Mouse (Mus musculus) kidney, postnatal 0 days (tissue): ENCODE measurements around the gene Per1. TPM values are rescaled to one million over a fixed set of nuclear protein-coding genes. Genes with fewer than 3 reads are reported as not detected.
A peak's percentile ranks its signal among the peaks of the same experiment; 100 is the strongest.

ENCODE experiments used
- ATAC-seq: fragments of 200-750 bp; cut with Nextera tagmentation; replicated peaks from 2 replicates; pipeline ENCODE4 v1.8.0; 2017; ENCODE audit warnings: low read depth, moderate number of reproducible peaks, moderate TSS enrichment, moderate library complexity; ENCODE audit not compliant: low FRiP score
- DNase-seq: peaks from one replicate; pipeline ENCODE4 v3.0.0-alpha.2; 2016; ENCODE audit warnings: low spot score
- H3K27ac ChIP-seq: fragments of 300-500 bp; sonication (generic); 2 replicates; pipeline ENCODE4 v1.5.1; 2014; ENCODE audit warnings: mild to moderate bottlenecking
- H3K27me3 ChIP-seq: fragments of 300-500 bp; sonication (generic); 2 replicates; pipeline ENCODE4 v1.6.1; 2014; ENCODE audit warnings: low read length, mixed read lengths; ENCODE audit not compliant: insufficient read depth
- H3K36me3 ChIP-seq: fragments of 300-500 bp; sonication (generic); 2 replicates; pipeline ENCODE4 v1.6.1; 2014; ENCODE audit warnings: low read length, mixed read lengths; ENCODE audit not compliant: insufficient read depth
- H3K4me1 ChIP-seq: fragments of 300-500 bp; sonication (generic); replicated peaks from 2 replicates; pipeline ENCODE4 v1.6.1; 2014; ENCODE audit warnings: antibody characterized with exemption, low read length, mixed read lengths; ENCODE audit not compliant: insufficient read depth
- H3K4me2 ChIP-seq: fragments of 300-500 bp; sonication (generic); 2 replicates; pipeline ENCODE4 v1.6.1; 2014; ENCODE audit warnings: mild to moderate bottlenecking, low read length, moderate library complexity, mixed read lengths
- H3K4me3 ChIP-seq: fragments of 300-500 bp; sonication (generic); replicated peaks from 2 replicates; pipeline ENCODE4 v1.5.1; 2014; ENCODE audit warnings: low read depth, low read length
- H3K9ac ChIP-seq: fragments of 300-500 bp; sonication (generic); 2 replicates; pipeline ENCODE4 v1.6.1; 2014; ENCODE audit warnings: low read depth, low read length
- H3K9me3 ChIP-seq: fragments of 300-500 bp; sonication (generic); replicated peaks from 2 replicates; pipeline ENCODE4 v1.6.1; 2016; ENCODE audit warnings: low read length, inconsistent platforms, mixed read lengths
- CTCF ChIP-seq: IDR thresholded peaks from 2 replicates; pipeline ENCODE4 v1.5.1; 2016; ENCODE audit warnings: antibody characterized with exemption, low read depth, mild to moderate bottlenecking, moderate library complexity
- WGBS: fragments of 180-500 bp; shearing (Covaris S2); extraction: QIAGEN DNeasy Blood & Tissue Kit; methylation state at CpG from one replicate; pipeline ENCODE4 v1.1.7; 2014; 5-methylcytosine and 5-hydroxymethylcytosine counted together
- polyA plus RNA-seq: library from polyadenylated mRNA; unstranded; fragments of >200 nt; fragmentation: Nextera tagmentation; extraction: Ambion mirVana; gene quantifications from 2 replicates; pipeline ENCODE4 v1.2.1, GENCODE M21; 2015

Per1 gene
- polyA plus RNA-seq, 1 experiment from 2014 or later: 9.9 TPM

DNA sequence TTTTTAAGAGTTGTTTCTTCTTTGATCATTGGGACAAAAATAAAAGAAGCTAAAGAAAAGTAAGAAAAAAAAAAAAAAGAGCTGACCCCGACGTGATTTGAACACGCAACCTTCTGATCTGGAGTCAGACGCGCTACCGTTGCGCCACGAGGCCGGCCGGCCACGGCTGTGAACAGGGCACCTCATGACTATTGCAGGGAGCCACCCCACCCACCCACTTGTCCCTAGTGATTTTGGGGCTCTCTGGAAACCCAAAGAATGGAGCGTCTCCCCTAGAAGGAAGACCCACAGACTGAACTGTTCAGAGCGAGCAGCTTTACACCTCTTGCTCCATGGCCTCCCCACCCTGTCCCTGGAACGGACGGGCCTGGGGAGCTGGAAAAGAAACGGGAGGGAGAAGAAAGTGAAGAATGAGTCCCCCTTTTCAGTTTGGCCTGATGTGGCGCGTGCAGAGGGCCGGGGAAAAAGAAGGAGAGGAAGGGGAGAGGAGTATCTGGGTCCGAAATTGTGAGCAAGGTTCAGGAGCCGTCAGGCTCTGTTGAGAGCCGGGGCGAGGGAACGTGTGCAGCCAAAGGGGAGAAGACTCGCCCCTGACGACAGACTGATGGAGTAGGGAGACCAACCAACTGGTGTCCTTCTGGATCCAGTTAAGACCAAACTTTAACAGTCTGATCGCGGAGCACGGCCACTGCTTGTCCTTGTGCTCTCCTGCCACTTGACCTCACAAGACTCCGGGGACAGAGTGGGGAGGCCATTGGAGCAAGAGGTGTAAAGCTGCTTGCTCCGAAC, 31.4 kb upstream of the Per1 start:
- peak overlapping the region; percentile 56 for H3K4me3 ChIP-seq
- no peaks in the 10 kb centered on the region for H3K36me3 ChIP-seq
- TF ChIP-seq CTCF: no peak
- H3K4me2 ChIP-seq: peak overlapping the region; percentile 58
- H3K27ac ChIP-seq: peak overlapping the region; percentile 92
- peak; percentile 76 for DNase-seq
- peaks cover 26% of the 10 kb centered on the region for H3K4me1 ChIP-seq
- no peaks in the 10 kb centered on the region for H3K9me3 ChIP-seq
- WGBS: 1% methylated on average over 31 of the region's 31 CpGs
- no peaks in the 10 kb centered on the region for H3K27me3 ChIP-seq
- peak overlapping the region; percentile 63 for H3K9ac ChIP-seq
- 0 out of 2 replicates have a peak, but pooled peaks have one; percentile 26 for ATAC-seq

DNA sequence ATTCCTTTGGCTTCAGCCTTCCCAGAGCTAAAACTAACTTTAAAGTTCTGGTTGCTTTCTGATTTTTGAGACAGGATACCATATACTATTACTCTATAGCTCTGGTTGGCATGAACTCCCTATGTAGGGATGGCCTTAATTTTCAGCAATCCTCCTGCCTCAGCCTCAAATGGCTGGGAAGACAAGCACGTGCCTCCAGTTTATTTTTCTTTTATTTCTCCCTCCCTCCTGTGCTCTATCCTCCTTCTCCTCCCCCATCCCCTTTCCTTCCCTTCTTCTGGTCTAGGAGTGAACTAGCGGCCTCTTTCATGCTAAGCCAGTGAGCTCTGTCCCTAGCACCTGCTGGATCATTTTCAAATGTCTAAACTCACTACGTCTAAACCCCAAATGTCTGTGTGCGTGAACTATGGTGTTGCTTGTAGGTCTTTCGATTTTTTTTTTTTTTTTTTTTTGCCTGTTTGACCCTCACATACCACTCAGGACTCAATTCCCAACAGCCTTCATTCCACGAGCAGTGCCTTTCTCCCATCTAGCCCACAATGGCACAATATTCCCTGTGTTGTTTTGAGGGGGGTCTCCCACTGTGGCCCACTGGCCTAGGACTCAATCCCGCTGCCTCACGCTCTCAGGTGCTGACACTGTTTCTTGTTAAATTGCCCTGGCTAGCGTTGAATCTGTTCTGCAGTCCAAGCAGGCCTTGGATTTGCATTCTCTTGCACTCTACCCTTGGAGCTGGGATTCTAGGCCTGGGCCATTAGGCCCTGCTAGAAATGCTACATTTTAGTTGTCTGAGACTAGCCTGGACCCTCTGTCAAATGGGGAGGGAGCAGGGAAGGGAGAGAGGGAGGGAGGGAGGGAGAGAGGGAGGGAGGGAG, 30.5 kb upstream of the Per1 start:
- H3K4me1 ChIP-seq: peaks cover 25% of the 10 kb centered on the region
- TF ChIP-seq CTCF: no peak
- DNase-seq: no peak
- whole genome bisulfite sequencing: 63% methylated on average over 9 of the region's 9 CpGs
- ATAC-seq: no peak
- no peaks in the 10 kb centered on the region for H3K36me3 ChIP-seq
- H3K27ac ChIP-seq: peak overlapping the region; percentile 51; the same call in 1 of the 2 replicates
- H3K27me3 ChIP-seq: no peaks in the 10 kb centered on the region
- no peaks in the 10 kb centered on the region for H3K9me3 ChIP-seq
- H3K9ac ChIP-seq: peak overlapping the region; percentile 63
- peak overlapping the region; percentile 56 for H3K4me3 ChIP-seq
- peak overlapping the region; percentile 58 for H3K4me2 ChIP-seq

DNA sequence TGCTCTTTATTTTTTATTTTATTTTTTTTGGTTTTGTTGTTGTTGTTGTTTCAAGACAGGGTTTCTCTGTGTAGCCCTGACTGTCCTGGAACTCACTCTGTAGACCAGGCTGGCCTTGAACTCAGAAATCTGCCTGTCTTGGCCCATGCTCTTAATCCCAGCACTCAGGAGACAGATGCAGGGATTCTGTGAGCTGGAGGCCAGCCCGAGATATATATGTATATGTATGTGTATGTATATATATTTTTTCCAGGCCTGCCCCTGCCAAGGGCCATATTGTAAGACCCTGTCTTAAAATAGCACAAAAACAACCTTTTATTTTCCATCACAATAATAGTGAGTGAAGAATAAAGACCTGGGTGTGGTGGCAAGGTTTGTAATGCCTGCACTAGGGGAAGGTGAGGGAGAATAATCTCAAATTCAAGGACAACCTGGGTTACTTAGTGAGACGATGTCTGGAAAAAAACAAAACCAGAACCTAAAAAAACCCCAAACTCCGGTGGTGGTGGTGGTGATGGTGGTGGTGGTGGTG, 29.6 kb upstream of the Per1 start:
- Histone ChIP-seq H3K4me1 (peaks cover 29% of the 10 kb centered on the region), H3K9ac (no peak overlapping the region), H3K27me3 (no peaks in the 10 kb centered on the region), H3K9me3 (no peaks in the 10 kb centered on the region), H3K36me3 (no peaks in the 10 kb centered on the region), H3K27ac (no peak overlapping the region), H3K4me2 (no peak overlapping the region), H3K4me3 (no peak overlapping the region)
- ATAC-seq (no peak), DNase-seq (no peak)
- 76% methylated on average over 3 of the region's 3 CpGs for WGBS
- TF ChIP-seq CTCF: no peak

DNA sequence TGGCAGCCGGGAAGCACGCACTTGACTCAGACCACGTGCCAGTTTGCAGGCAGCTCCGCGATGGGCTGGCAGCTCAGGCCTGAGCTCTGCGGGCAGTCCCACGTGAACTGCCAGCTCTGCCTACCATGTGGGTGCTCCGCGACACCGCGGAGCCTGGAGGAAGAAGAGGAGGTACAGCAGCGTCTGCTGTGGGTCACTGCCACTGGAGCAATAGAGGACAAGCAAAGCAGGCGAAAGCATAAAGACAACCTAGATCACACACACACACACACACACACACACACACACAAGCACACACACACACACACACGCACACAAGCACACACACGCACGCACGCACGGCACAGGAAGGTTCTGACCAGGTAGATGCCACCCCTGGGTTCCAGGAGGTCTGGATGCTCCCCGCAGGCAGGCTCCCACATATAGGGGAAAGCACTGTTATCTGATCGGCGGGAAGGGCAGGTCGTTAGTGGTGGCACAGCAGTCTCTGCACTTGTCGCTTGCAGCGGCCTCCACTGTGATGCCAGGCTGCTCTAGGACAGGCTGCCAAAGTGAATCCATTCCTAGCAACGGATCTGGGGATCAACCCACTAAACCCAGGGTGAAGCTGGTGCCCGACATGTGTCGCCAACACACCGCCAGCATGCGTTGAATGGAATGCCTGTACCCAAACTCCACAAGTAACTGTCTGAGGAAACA, 28.7 kb upstream of the Per1 start:
- no peak for ATAC-seq
- Histone ChIP-seq H3K9me3 (no peaks in the 10 kb centered on the region), H3K27ac (0 out of 2 replicates have a peak overlapping the region, but pooled peaks have one; percentile 31), H3K36me3 (no peaks in the 10 kb centered on the region), H3K27me3 (no peaks in the 10 kb centered on the region), H3K9ac (peak overlapping the region; percentile 44; the same call in 1 of the 2 replicates), H3K4me2 (peak overlapping the region; percentile 67), H3K4me1 (peaks cover 26% of the 10 kb centered on the region), H3K4me3 (peak overlapping the region; percentile 31)
- TF ChIP-seq CTCF: no peak
- peak; percentile 19 for DNase-seq
- WGBS: 4% methylated on average over 29 of the region's 29 CpGs

DNA sequence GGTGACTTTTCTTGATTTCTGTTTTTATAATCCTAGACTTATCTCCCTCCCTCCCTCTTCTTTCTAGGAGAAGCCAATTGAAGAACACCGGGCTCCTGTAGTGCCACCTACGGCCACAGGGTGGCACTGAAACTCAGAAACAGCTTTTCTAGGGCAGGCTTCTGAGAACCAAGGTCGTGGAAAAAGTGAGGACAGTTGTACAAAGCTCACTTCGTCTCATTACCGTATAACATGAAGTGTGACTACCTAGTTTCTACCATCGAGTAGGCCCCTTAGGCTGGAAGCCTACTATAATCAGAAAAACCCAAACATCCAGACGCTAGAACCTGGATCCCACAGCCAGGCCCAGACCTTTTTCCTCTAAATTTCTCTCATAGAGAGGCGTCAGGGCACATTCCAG, 28.1 kb upstream of the Per1 start:
- no peak for ATAC-seq
- Histone ChIP-seq H3K4me2 (peak overlapping the region; percentile 67), H3K27ac (no peak overlapping the region; the same call in 1 of the 2 replicates), H3K27me3 (no peaks in the 10 kb centered on the region), H3K9ac (no peak overlapping the region), H3K9me3 (no peaks in the 10 kb centered on the region), H3K4me1 (peaks cover 25% of the 10 kb centered on the region; the same call in 1 of the 2 replicates), H3K36me3 (no peaks in the 10 kb centered on the region), H3K4me3 (peak overlapping the region; percentile 31)
- DNase-seq: peak; percentile 97
- WGBS: 12% methylated on average over 8 of the region's 8 CpGs
- TF ChIP-seq CTCF: peak; percentile 88
